Mouse (Mus musculus) ES-E14 (cell line): Measurements from ENCODE around the gene Skint2. TPM values are rescaled to one million over a fixed set of nuclear protein-coding genes. Genes with fewer than 3 reads are reported as not detected.

Source experiments
- DNase-seq: peaks from one replicate; pipeline ENCODE4 v3.0.0-alpha.2; 2013; ENCODE audit warnings: low read depth, low spot score
- H3K27ac ChIP-seq: 2 replicates; pipeline ENCODE4 v1.5.1; 2012; ENCODE audit warnings: low read depth, mild to moderate bottlenecking, low read length, moderate library complexity, mixed read lengths; ENCODE audit not compliant: poor library complexity, insufficient read depth, severe bottlenecking
- H3K36me3 ChIP-seq: 2 replicates; pipeline ENCODE4 v1.6.1; 2012; ENCODE audit warnings: mild to moderate bottlenecking, low read length, moderate library complexity, mixed read lengths; ENCODE audit not compliant: control insufficient read depth, poor library complexity, insufficient read depth, severe bottlenecking
- H3K4me1 ChIP-seq, 2 experiments: fragments of 150-350 bp in 1 of 2; sonication (generic) in 1 of 2; 2 replicates each; pipeline ENCODE4 v1.6.1; 2012; ENCODE audit warnings: low read length in 2 of 2, mild to moderate bottlenecking in 1 of 2, mixed read lengths in 1 of 2; ENCODE audit not compliant: control insufficient read depth in 2 of 2, insufficient read depth in 2 of 2, poor library complexity in 1 of 2
- H3K4me3 ChIP-seq, 2 experiments: fragments of 150-350 bp in 1 of 2; sonication (generic) in 1 of 2; 2 replicates each; pipeline ENCODE4 v1.5.1; 2012; ENCODE audit warnings: low read length in 2 of 2, low read depth in 1 of 2, mild to moderate bottlenecking in 1 of 2, mixed read lengths in 1 of 2; ENCODE audit not compliant: insufficient read depth in 1 of 2, poor library complexity in 1 of 2, severe bottlenecking in 1 of 2
- H3K9ac ChIP-seq: 2 replicates; pipeline ENCODE4 v1.6.1; 2012; ENCODE audit warnings: low read depth, mild to moderate bottlenecking, low read length, mixed read lengths; ENCODE audit not compliant: poor library complexity, insufficient read depth, severe bottlenecking
- H3K9me3 ChIP-seq: fragments of 150-350 bp; sonication (generic); 2 replicates; pipeline ENCODE4 v1.6.1; 2012; ENCODE audit warnings: low read depth, mild to moderate bottlenecking, low read length; ENCODE audit not compliant: control insufficient read depth, insufficient read depth
- HCFC1 ChIP-seq: IDR thresholded peaks from 2 replicates; pipeline ENCODE4 v1.6.1; 2012; ENCODE audit warnings: low read length, inconsistent platforms, borderline replicate concordance; ENCODE audit not compliant: insufficient read depth
- MAFK ChIP-seq: IDR thresholded peaks from 2 replicates; pipeline ENCODE4 v1.6.1; 2014; ENCODE audit warnings: mild to moderate bottlenecking, low read depth, low read length, inconsistent platforms; ENCODE audit not compliant: insufficient read depth
- in situ Hi-C, 2 experiments: fragments of 600-800 bp; cut with MboI; formaldehyde crosslinking; loops; one replicate each; pipeline ENCODE4 v1.15.1; 2025; ENCODE audit warnings: low sequenced_read_pairs in 2 of 2, inconsistent platforms in 1 of 2; ENCODE audit not compliant: unreplicated experiment in 2 of 2
- total RNA-seq: library from RNA; depleted of rRNA; stranded (reverse); fragments of 300-350 nt; gene quantifications from 2 replicates; pipeline ENCODE4 v1.2.3, GENCODE M21; 2012; rRNA removed

Gene Skint2
- total RNA-seq, result not detected in 2 replicates

DNA sequence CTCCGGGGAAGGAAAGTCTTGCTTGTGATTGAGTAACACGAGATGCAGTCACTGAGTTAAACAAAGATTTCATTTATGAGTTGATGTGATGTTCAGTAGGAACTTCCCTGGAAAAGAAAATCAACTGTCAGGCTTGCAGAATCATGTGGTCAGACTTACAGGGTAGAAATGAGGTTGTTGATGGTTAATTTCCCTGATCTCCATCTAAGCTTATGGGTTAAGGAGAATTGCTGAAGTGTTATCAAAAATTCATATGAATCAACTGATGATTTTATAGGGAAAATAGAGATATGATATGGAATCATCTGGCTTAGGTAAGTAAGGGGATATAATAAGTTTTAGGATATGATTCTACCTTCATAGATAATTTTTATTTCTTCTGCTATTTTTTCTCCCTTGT is at the start of gene Skint2:
TSS of gene Skint2 (plus strand) at position 301 of the 400 bp plus-strand sequence.
- DNase-seq, result no peak
- no peaks in the 10 kb centered on the region for H3K9me3 ChIP-seq
- H3K4me3 ChIP-seq, result no peak within 1 kb of the TSS
- no peaks in the 10 kb centered on the region for H3K4me1 ChIP-seq
- no peak within 1 kb of the TSS for H3K27ac ChIP-seq
- no peak within 1 kb of the TSS for H3K9ac ChIP-seq
- TF ChIP-seq HCFC1 (no peak), MAFK (no peak)
- no peaks in the 10 kb centered on the region for H3K36me3 ChIP-seq
- in situ Hi-C loops, result no loop called here

Other genes starting within 250 kb of the Skint2 start
- gene Skint9, start 123.2 kb upstream of the Skint2 start, total RNA-seq, result not detected in 2 replicates
- gene Skint10, start 217.7 kb downstream of the Skint2 start, total RNA-seq, result not detected in 2 replicates